Mouse (Mus musculus): ENCODE data around the gene Atp13a5. TPM values are rescaled to one million over a fixed set of nuclear protein-coding genes. Genes with fewer than 3 reads are reported as not detected.

The Atp13a5 gene
- polyA plus RNA-seq (2017; shearing (Covaris generic)): not detected

DNA sequence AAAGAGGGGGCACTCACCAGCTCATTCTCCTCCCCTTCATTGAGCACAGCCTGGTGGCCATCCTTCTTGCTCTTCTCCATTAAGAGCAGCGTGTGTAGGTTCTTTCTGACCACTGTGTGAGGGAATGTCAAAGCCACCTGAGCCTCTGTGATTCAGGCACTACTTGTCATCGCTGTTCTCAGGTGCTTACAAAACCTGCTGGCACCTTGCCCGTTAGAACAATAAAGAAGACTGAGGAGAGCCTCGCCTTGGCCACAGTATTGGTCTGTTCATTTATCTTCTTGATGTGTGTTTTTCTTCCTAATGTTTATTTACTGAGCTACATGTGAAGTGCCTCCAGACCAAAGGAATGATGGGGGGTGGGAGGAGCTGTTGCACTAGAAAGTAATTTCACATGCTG lies at the start of gene Atp13a5:
Gene Atp13a5 (minus strand): TSS at position 275 of the 400 bp plus-strand sequence.

DNA sequence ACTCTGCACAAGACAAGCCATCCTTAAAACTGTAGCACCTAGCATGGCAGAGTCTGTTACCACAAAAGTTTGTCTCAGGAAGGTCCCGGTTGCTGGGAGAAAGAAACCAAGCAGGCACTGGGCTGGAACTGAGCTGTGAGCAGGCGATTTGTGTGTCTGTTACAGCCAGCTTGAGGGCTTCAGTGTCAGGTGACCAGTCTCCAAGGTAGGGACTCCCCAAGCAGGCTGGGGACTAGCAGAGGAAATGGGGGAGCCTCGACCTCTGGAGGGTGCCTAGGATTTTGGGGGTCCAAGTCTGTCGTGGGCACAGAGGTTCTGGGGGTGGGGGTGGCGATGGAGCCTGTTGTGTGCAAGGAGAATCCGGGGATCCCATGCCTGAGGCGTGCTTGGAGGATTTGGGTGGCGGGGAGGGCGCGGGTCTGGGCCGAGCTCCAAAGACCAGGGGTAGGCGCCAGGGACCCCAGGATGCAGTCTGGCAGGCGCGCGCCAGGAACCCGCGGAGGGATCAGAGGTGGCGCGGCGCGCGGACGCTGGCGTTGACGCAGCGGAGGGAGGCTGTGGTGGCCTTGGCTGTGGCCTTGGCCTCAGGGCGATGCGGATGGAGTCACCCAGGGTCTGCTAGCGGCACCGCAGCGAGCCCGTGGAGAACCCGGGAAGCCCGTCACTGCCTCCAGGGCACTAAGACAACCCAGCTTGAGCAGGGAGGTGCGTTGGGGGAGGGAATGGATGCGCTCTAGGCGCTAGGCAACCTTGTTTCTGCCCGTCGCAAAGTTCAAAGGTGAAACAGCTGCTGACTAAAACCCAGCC lies 168.7 kb downstream of the Atp13a5 start, which contains the start of gene Hrasls:
Gene Hrasls (plus strand): TSS at position 91 of the 807 bp plus-strand sequence.

Other genes with a start within 250 kb of the Atp13a5 start
- gene Hrasls, start 169.0 kb downstream of the Atp13a5 start, polyA plus RNA-seq (2017; shearing (Covaris generic)): not detected
- under 1 TPM in 1 of 2 experiments, not detected in 1; 0.33 TPM for gene Atp13a4, start 166.1 kb upstream of the Atp13a5 start, polyA plus RNA-seq (2017; shearing (Covaris generic))
- 10 to 100 TPM; 32.3 to 37.2 TPM for gene Opa1, start 200.6 kb upstream of the Atp13a5 start, polyA plus RNA-seq (2017; shearing (Covaris generic))